Mouse (Mus musculus): ENCODE results near the gene Atg16l2.

DNA sequence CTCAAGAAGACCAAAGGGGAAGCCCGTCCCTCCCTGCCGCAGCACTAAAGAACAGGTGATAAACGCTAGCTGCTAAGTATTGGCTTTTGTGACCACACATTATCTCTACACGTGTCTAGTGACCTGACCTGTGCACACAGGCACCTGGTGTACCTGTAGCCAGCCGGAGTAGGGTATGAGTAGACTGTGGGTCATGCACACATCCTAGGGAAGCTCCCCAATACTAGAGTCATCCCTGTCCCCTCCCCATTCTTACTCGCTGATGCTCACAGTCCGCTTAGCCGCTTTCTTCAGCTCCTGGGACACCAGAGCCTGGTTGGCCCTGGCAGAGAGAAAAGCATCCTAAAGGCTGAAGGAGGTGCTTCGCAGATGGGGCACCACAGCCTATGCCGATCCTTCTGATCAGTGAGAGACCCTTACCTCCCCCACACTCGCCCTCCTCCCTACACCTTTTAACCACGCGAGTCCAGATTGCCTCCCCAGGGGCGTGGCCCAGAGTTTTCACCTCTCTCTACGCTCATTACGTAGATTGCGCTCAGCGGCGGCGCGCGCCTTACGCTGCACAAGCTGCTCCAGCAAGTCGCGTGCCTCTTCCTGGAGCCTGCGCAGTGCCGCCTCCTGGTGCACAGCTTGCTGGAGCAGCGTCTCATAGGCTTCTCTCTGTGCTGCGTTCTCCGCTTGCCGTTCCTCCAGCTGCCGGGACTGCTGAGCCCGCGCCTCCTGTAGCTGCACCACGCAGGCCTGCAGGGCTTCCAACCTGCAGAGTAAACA is 5.6 kb downstream of the Atg16l2 start:
- TF ChIP-seq ZNF384 (IDR thresholded peaks at IDR 0.05; ENCODE audit: low read depth, low read length) = no peak
- TF ChIP-seq HCFC1 (IDR thresholded peaks at IDR 0.05; ENCODE audit: borderline replicate concordance, insufficient read depth, low read length) = no peak
- TF ChIP-seq MAFK (IDR thresholded peaks at IDR 0.05; ENCODE audit: insufficient read depth, low read depth, low read length) = no peak
- TF ChIP-seq CHD2 (IDR thresholded peaks at IDR 0.05; ENCODE audit: low read depth, low read length) = no peak
- TF ChIP-seq ZC3H11A (IDR thresholded peaks at IDR 0.05; ENCODE audit: borderline replicate concordance, low read depth, low read length) = no peak
